Mouse (Mus musculus) kidney, adult 11 months (tissue): ENCODE data around the gene Slc25a36.

Source experiments
- DNase-seq: peaks from one replicate; pipeline ENCODE4 v3.0.0; 2022

Slc25a36 gene

DNA sequence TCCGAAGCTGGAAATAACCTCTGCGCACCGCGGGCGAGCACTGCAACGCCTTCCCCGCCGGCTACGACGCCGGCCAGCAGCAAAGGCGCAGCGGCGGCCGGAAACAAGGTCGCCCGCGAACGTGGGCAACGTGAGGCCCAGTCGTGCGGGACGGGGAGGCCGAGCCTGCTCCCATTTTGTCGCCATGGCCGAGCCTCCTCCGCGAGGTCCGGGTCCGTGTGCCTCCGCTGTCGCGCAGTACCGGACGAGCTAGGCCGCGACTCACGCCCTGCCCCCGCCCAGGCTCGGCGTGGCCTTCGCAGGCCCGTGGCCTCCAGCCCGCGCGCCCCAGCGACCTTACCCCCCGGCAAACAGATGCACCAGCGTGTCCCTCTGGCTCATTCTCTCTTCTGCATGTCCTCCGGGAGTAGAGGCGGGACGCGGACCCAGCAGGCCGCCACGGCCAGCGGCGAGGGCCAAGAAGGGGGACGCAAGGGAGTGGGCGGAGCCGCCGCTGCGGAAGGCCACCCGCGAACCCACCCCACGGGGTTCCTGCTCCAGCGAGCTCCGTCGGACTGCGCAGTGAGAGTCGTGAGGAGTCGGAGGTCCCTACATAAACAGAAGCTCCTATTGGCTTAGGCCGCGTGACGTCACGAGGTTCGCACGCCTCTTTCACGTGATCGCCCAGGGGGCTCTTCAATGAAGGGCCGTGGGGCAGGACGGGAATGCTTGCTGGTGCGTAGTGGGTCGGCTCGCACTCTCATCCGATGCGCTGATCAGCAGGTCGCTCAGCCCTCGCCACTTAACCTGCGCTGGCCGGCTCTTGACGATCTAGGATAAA, at the start of gene Slc25a36:
Gene Slc25a36 (minus strand): TSS at position 587 of the 820 bp plus-strand sequence.
- peak; percentile 98 for DNase-seq

DNA sequence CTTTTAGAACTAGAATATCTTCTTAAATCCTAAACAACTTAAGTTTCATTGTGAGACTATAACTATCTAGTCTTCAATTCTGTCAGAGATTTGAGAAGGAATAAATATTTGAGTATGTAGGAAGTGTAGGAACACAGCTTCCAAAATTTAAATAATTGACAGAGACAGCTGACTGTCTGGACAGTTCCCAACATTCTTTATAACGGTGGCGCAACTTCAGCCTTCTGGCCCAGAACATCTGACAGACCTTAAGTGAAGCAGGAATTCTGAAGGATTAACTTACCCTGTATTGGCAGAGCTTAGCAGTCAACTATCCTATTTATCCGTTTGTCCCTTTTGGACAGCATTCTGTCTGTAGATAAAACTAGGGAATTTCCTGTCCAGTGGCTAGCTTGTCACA, 47.5 kb upstream of the Slc25a36 start:
- peak; percentile 42 for DNase-seq

DNA sequence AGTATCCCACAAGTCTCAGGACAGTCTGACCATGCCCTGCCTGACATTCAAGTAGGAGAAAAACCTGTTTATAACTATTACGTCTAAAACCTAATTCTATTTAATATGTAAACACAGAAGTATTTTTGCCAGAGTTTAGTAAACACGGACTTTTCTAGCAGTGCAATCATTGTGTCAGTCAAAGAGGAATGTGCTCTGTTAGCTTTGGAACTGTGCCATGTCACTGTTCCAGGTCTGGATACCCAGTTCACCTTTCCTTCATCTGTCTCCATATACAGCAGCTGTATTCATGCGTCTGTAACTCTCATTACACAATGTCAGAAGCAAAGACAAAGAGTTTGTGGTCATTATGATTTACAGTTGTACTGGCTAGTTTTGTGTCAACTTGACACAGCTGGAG, 45.0 kb upstream of the Slc25a36 start:
- peak; percentile 75 for DNase-seq

- DNase-seq = peak; percentile 48
Observed at GRCm38 (mm10) chr9:97154956-97155355, 44.0 kb upstream of the Slc25a36 start.

- DNase-seq = no peak
Observed at GRCm38 (mm10) chr9:97153006-97153405, 42.0 kb upstream of the Slc25a36 start.

GRCm38 (mm10) chr9:97147270-97147669, 36.3 kb upstream of the Slc25a36 start:
- no peak for DNase-seq

- DNase-seq = no peak
Observed at GRCm38 (mm10) chr9:97145351-97145750, 34.4 kb upstream of the Slc25a36 start.

GRCm38 (mm10) chr9:97143416-97143815, 32.5 kb upstream of the Slc25a36 start:
- DNase-seq = peak; percentile 33

- DNase-seq = no peak
Observed at GRCm38 (mm10) chr9:97142558-97142957, 31.6 kb upstream of the Slc25a36 start.

GRCm38 (mm10) chr9:97141723-97142122, 30.8 kb upstream of the Slc25a36 start:
- DNase-seq = no peak

DNA sequence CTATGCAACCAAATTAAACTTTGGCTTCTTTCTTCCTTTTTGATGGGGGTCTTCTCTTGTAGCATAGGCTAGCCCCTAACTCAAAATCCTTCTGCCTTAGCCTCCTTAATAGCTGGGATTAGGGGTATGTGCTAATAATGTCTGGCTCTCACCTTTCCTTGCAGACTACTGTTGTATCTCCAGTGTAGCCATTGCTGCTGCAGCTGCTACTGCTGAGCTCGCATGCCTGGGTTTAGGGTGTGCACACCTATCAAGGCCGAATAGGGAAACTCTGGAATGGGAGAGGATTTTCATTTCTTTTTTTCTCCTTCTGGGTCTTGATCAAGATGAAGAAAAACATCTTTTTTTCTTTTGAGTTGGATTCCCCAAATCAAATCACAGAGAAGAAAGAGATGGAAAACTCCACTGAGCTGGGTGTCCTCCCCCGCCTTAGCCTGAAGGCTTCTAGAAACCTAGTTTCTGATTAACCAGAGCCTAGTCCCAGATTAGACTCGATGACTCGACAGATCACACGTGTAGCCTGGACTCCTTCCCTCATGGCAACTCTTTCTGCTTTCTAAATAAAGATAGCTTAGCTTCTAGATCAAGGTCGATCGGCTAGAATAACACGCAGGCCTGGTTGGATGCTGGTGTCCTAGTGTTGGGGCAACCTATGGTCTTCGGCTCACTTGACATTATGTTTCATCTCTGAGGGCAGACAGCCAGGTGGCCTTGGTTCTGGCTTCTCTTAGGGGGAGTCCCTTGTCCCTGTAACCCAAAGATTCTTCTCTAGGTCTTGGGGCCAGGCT, 29.4 kb upstream of the Slc25a36 start:
- peak; percentile 78 for DNase-seq

DNA sequence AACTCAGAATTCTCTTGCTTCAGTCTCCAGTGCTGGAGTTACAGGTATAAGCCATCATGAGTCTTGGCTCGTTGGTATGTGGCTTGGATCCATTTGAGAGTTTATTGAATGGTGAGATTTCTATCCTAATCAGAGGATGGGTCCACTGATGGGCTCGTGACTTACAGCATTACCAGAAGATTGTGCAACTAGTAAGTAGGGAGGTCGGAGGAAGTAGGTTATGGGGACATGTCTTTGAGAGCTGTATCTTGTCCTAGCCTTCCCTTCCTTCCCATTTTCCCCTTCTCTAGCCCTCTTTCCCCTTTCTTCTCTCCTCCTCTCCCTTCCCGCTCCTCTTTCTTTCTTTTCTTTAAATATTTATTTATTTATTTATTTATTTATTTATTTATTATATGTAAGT, 26.7 kb upstream of the Slc25a36 start:
- no peak for DNase-seq

DNA sequence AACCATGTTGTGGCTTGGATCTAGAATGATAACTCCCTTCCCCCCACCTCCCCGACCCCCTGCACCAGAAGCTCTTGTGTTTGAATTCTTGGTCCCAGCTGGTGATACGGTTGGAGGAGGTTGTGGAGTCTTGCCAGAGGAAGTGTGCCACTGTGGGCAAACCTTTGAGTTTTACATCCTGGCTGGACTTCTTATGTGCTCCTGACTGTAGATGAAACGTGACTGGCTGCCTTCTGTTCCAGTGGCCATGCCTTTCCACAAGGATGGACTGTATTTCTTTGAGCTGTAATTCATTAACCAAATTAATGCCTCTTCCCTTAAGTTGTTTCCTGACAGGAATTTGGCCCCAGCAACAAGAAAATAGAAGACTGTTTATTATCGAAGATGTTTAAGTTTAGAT, 26.2 kb upstream of the Slc25a36 start:
- peak; percentile 77 for DNase-seq

GRCm38 (mm10) chr9:97135866-97136265, 24.9 kb upstream of the Slc25a36 start:
- no peak for DNase-seq

DNA sequence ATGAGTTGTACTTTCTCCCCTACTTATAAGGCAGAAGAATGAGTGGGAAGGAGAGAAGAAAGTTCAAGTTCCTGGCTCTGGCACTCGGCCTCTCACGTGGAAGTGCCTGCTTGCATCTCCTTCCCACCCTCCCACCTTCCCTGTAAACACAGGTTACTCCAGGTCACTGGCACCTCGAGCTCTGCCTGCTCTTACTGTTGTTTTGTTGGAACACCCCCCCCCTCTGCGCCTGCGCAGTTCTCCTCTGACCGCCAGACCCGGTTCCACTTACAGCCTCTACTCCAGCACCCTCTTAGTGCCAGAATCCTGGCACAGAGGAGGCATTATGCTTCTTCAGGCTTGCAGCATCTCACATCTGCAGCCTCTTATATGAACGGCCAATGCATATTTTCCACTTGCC, 22.2 kb upstream of the Slc25a36 start:
- DNase-seq = peak; percentile 95

DNA sequence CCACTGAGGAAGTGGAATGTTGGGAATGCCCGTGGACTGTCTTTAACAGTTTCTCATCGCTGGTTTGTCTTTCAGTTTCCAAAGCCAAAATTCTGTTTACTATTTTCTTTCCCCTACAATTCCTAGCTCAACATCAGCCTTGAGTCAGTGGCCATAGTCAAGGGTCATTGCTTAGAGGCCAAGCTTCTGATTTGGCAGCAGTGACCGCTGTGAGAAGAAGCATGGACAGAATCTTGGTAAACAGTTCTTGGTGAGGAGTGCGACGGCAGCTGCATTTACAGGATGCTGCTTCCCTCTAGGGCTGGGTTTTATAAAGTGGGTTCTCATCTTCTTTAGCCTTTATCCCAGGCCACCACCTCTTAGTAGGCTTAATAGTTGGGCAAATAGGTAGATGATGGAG, 19.0 kb upstream of the Slc25a36 start:
- peak; percentile 48 for DNase-seq

- peak; percentile 47 for DNase-seq
Observed at GRCm38 (mm10) chr9:97123934-97124692, 13.2 kb upstream of the Slc25a36 start.

- DNase-seq = no peak
Observed at GRCm38 (mm10) chr9:97121432-97121831, 10.5 kb upstream of the Slc25a36 start.

GRCm38 (mm10) chr9:97114271-97114670, 3.3 kb upstream of the Slc25a36 start:
- DNase-seq = no peak

- no peak for DNase-seq
Observed at GRCm38 (mm10) chr9:97113555-97113929, 2.6 kb upstream of the Slc25a36 start.

GRCm38 (mm10) chr9:97112797-97113554, 2.0 kb upstream of the Slc25a36 start:
- no peak for DNase-seq

DNA sequence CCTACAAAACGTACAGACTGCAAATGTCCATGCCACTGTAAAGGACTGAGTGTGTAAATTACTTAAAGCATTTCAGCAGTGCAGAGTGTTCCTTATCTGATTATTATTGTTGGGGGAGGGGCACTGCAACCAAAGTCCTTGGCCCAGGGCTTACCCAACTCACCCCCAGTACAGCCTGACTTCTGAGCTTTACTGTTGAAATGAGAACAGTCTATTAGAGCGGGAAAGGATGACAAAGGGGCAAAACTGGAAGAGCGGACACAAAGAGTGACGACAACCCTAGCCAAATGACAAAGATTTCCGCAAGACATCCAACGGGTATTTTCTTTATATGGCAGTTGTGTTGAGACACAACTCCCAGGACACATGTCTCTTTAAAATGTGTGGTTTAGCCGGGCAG, 1.3 kb upstream of the Slc25a36 start:
- no peak for DNase-seq

DNA sequence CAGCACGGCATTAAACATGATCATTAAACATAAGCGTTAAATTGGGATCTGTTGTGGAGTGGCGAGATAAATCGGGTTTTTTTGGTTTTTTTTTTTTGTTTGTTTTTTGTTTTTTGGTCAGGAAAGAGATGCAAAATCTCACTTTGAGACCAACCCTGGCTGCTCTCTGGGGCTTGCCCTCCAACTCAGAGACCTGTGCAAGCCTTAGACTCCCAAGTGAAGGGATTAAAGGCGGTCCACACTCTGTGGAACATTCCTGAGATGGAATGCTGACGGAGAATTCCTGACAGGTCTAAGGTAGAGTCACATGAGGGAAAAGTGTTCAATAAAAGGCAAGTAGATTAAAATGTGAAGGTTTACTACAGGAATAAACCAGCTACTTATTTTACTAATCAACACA, 549 bp upstream of the Slc25a36 start:
- DNase-seq = peak; percentile 43
